9 mouse cellular contexts compared by ENCODE assay signal in the genomic region with DNA sequence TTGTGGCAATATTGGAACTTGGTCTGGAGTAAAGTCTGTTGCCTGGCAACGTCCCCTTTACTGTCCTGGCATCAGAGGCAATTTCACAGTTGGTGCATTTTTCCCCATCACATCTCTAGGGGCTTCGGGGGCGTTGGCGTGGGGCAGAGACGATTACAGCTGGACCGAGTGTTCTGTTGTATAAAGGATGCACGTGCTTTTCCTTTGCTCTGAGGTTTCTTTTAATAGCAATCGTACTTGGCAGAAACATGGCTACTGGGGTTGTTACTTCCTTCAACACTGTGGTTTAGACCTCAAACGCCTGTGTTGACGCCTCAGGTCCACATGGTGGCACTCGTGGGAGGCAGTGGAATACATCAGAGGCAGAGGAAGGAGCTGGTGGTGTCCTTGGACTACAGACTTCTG. TPM values are rescaled to one million over a fixed set of nuclear protein-coding genes. Genes with fewer than 3 reads are reported as not detected.
DNase-seq lines count a peak whose midpoint lies in the region; ATAC-seq and TF ChIP-seq lines count a peak whose summit lies in the region.
"Had no signal": no experiment of that assay in that cellular context is flagged by ENCODE, and none has a peak within 500 bp of the region (broad histone marks: within the 10 kb centered on the region; RNA-seq: fewer than 3 reads in every experiment).

No protein-coding gene starts in this region.

- H3K4me2 ChIP-seq in CH12.LX (ENCODE audit: insufficient read depth, low read depth, poor library complexity, severe bottlenecking) = peak overlapping the region; percentile 46
- 0 out of 2 replicates have a peak overlapping the region, but pooled peaks have one; percentile 12 for H3K4me2 ChIP-seq in forebrain, embryonic 14.5 days (ENCODE audit: low read length)
- H3K4me2 ChIP-seq in hindbrain, embryonic 11.5 days (replicated peaks; ENCODE audit: low read depth, low read length) = no peak overlapping the region
- H3K4me2 ChIP-seq in lung, embryonic 16.5 days (ENCODE audit: low read depth, low read length) = no peak overlapping the region

- H3K9ac ChIP-seq in CH12.LX (ENCODE audit: insufficient read depth, low read depth) = no peak overlapping the region
- no peak overlapping the region for H3K9ac ChIP-seq in forebrain, embryonic 14.5 days (ENCODE audit: low read length)
- no peak overlapping the region for H3K9ac ChIP-seq in hindbrain, embryonic 11.5 days (ENCODE audit: low read depth, low read length)
- H3K9ac ChIP-seq in lung, embryonic 16.5 days (ENCODE audit: low read length) = no peak overlapping the region

- ATAC-seq in forebrain, embryonic 14.5 days = peak; percentile 85
- ATAC-seq in hindbrain, embryonic 11.5 days (ENCODE audit: low FRiP score) = peak; percentile 64; the same call in 1 of the 2 replicates
- peak; percentile 64 for ATAC-seq in lung, embryonic 16.5 days (ENCODE audit: low read depth)

- no peaks in the 10 kb centered on the region for H3K9me3 ChIP-seq in CH12.LX (replicated peaks; ENCODE audit: low read length)
- no peaks in the 10 kb centered on the region for H3K9me3 ChIP-seq in forebrain, embryonic 14.5 days (replicated peaks; ENCODE audit: control insufficient read depth, low read length)
- H3K9me3 ChIP-seq in hindbrain, embryonic 11.5 days (ENCODE audit: control insufficient read depth, low read length) = no peaks in the 10 kb centered on the region
- H3K9me3 ChIP-seq in lung, embryonic 16.5 days (ENCODE audit: control insufficient read depth, low read length) = no peaks in the 10 kb centered on the region

- in situ Hi-C loops in CH12.LX (cut with MboI; ENCODE audit: low pct_ligation_motif_present, low pct_unique_long_range_greater_than_20kb, low sequenced_read_pairs) = loop anchor here (5.0 kb wide), 1 partner anchor 34 kb away; no protein-coding TSS in a partner anchor

- H3K27me3 ChIP-seq in CH12.LX (replicated peaks) = no peaks in the 10 kb centered on the region
- H3K27me3 ChIP-seq in forebrain, embryonic 14.5 days (replicated peaks; ENCODE audit: control insufficient read depth, insufficient read depth, low read length) = no peaks in the 10 kb centered on the region
- no peaks in the 10 kb centered on the region for H3K27me3 ChIP-seq in hindbrain, embryonic 11.5 days (ENCODE audit: control insufficient read depth, insufficient read depth, low read length)
- H3K27me3 ChIP-seq in lung, embryonic 16.5 days (ENCODE audit: control insufficient read depth, insufficient read depth, low read depth, low read length) = no peaks in the 10 kb centered on the region

- no peaks in the 10 kb centered on the region for H3K79me2 ChIP-seq in CH12.LX (replicated peaks; ENCODE audit: control insufficient read depth, extremely low read depth, insufficient read depth, poor library complexity, severe bottlenecking)

- DNase-seq in CH12.LX (ENCODE audit: extremely low read depth) = peak; percentile 94
- peak; percentile 70 for DNase-seq in forebrain, embryonic 14.5 days (ENCODE audit: low spot score)
- peak; percentile 52 for DNase-seq in hindbrain, embryonic 11.5 days (ENCODE audit: low spot score)
- DNase-seq in layer of hippocampus, adult 9-10 months (ENCODE audit: low spot score) = peak; percentile 41
- DNase-seq in thymus, adult 18-20 months = peak; percentile 46 to 62

- TF ChIP-seq RAD21 in CH12.LX (IDR thresholded peaks at IDR 0.05; ENCODE audit: low read depth, low read length) = peak; percentile 97

- dilution Hi-C loops in CH12.LX (cut with MboI; ENCODE audit: extremely low pct_ligation_motif_present, extremely low pct_unique_long_range_greater_than_20kb, low sequenced_read_pairs) = no loop called here

- 36% methylated on average over 11 of the region's 11 CpGs for WGBS in forebrain, embryonic 14.5 days
- 33% methylated on average over 11 of the region's 11 CpGs for WGBS in hindbrain, embryonic 11.5 days
- WGBS in lung, embryonic 16.5 days = 26% methylated on average over 11 of the region's 11 CpGs
- 4% methylated on average over 11 of the region's 11 CpGs for WGBS in olfactory bulb, adult 2 months

- no peaks in the 10 kb centered on the region for H3K36me3 ChIP-seq in CH12.LX (replicated peaks in 1 of 2; ENCODE audit: control insufficient read depth in 1 of 2, insufficient read depth in 1 of 2, low read length in 1 of 2)
- H3K36me3 ChIP-seq in forebrain, embryonic 14.5 days (ENCODE audit: control insufficient read depth, insufficient read depth, low read length) = no peaks in the 10 kb centered on the region
- no peaks in the 10 kb centered on the region for H3K36me3 ChIP-seq in hindbrain, embryonic 11.5 days (ENCODE audit: control insufficient read depth, insufficient read depth, low read length)
- H3K36me3 ChIP-seq in lung, embryonic 16.5 days (ENCODE audit: control insufficient read depth, insufficient read depth, low read length) = no peaks in the 10 kb centered on the region

- TF ChIP-seq EP300 in CH12.LX (IDR thresholded peaks at IDR 0.05; ENCODE audit: low read length) = no peak

- H3K4me1 ChIP-seq in CH12.LX (ENCODE audit: control insufficient read depth in 1 of 2, insufficient read depth in 2 of 2) = peaks cover 5 to 32% of the 10 kb centered on the region in 2 experiments; a peak in 3 of 4 replicates
- H3K4me1 ChIP-seq in bone marrow macrophage, adult 2 months (ENCODE audit: control insufficient read depth, insufficient read depth, low read length) = peaks cover 13% of the 10 kb centered on the region
- no peaks in the 10 kb centered on the region for H3K4me1 ChIP-seq in forebrain, embryonic 14.5 days (ENCODE audit: control insufficient read depth, insufficient read depth, low read length)
- no peaks in the 10 kb centered on the region for H3K4me1 ChIP-seq in hindbrain, embryonic 11.5 days (replicated peaks; ENCODE audit: control insufficient read depth, insufficient read depth, low read length)
- no peaks in the 10 kb centered on the region for H3K4me1 ChIP-seq in lung, embryonic 16.5 days (replicated peaks; ENCODE audit: control insufficient read depth, insufficient read depth, low read length)
- H3K4me1 ChIP-seq in olfactory bulb, adult 2 months (ENCODE audit: control insufficient read depth, insufficient read depth, low read length) = 0 out of 2 replicates have a peak, but pooled peaks cover 2% of the 10 kb centered on the region

- TF ChIP-seq POLR2A in CH12.LX (IDR thresholded peaks at IDR 0.05; ENCODE audit: low read depth, low read length) = no peak
- TF ChIP-seq POLR2A in bone marrow macrophage, adult 2 months (IDR thresholded peaks at IDR 0.05; ENCODE audit: borderline replicate concordance, low read depth, low read length) = no peak
- no peak for TF ChIP-seq POLR2A in olfactory bulb, adult 2 months (IDR thresholded peaks at IDR 0.05; ENCODE audit: insufficient read depth, low read depth, low read length)

- no peak overlapping the region for H3K27ac ChIP-seq in CH12.LX (ENCODE audit: insufficient read depth, low read depth)
- peak overlapping the region; percentile 52 for H3K27ac ChIP-seq in bone marrow macrophage, adult 2 months (ENCODE audit: insufficient read depth, low read depth, low read length)
- no peak overlapping the region for H3K27ac ChIP-seq in forebrain, embryonic 14.5 days (ENCODE audit: low read depth, low read length)
- H3K27ac ChIP-seq in hindbrain, embryonic 11.5 days (ENCODE audit: low read depth, low read length) = no peak overlapping the region
- H3K27ac ChIP-seq in lung, embryonic 16.5 days (ENCODE audit: low read length) = no peak overlapping the region
- H3K27ac ChIP-seq in olfactory bulb, adult 2 months (ENCODE audit: insufficient read depth, low read depth, low read length) = no peak overlapping the region

- peak; percentile 70 to 96 for TF ChIP-seq CTCF in CH12.LX (conservative IDR thresholded peaks at IDR 0.05 in 1 of 2, IDR thresholded peaks at IDR 0.05 in 1 of 2; ENCODE audit: low read depth in 2 of 2, low read length in 2 of 2)
- peak; percentile 67 for TF ChIP-seq CTCF in bone marrow macrophage, adult 2 months (IDR thresholded peaks at IDR 0.05; ENCODE audit: low read depth, low read length)
- no peak for TF ChIP-seq CTCF in olfactory bulb, adult 2 months (IDR thresholded peaks at IDR 0.05; ENCODE audit: insufficient read depth, low read depth, low read length)

- no peak overlapping the region for H3K4me3 ChIP-seq in CH12.LX (replicated peaks in 1 of 3; ENCODE audit: low read depth in 2 of 3, low read length in 2 of 3, poor library complexity in 1 of 3)
- H3K4me3 ChIP-seq in bone marrow macrophage, adult 2 months (ENCODE audit: insufficient read depth, low read length) = peak overlapping the region; percentile 22; the same call in 1 of the 2 replicates
- H3K4me3 ChIP-seq in forebrain, embryonic 14.5 days (ENCODE audit: low read depth, low read length) = no peak overlapping the region
- no peak overlapping the region for H3K4me3 ChIP-seq in hindbrain, embryonic 11.5 days (ENCODE audit: low read depth, low read length)
- H3K4me3 ChIP-seq in lung, embryonic 16.5 days (ENCODE audit: low read length) = no peak overlapping the region
- peak overlapping the region; percentile 25; the same call in 1 of the 2 replicates for H3K4me3 ChIP-seq in olfactory bulb, adult 2 months (ENCODE audit: insufficient read depth, low read depth, low read length)

RNA-seq across cellular contexts. Expression of a gene that starts 2.1 kb away (rescaled TPM):
- total RNA-seq in CH12.LX (2012; rRNA removed) (2.0 and 2.8 TPM in 2 replicates), CH12.LX (2014; rRNA removed) (0.23 and 0.42 TPM in 2 replicates)
- polyA plus RNA-seq in CH12.LX (2012; ENCODE audit: insufficient read length, low read depth) = 0.46 and 0.61 TPM in 2 replicates
- not detected in 2 replicates for polyA plus RNA-seq in bone marrow macrophage, adult 2 months (2012; ENCODE audit: insufficient read depth, insufficient read length, missing spikeins)
- not detected in 2 replicates for polyA plus RNA-seq in forebrain, embryonic 14.5 days (2014; fragmentation: Nextera tagmentation; extraction: Ambion mirVana)
- polyA plus RNA-seq in hindbrain, embryonic 11.5 days (2014; fragmentation: Nextera tagmentation; extraction: Ambion mirVana) = not detected in 2 replicates
- not detected in 2 replicates for polyA plus RNA-seq in lung, embryonic 16.5 days (2015; fragmentation: Nextera tagmentation; extraction: Ambion mirVana)
- polyA plus RNA-seq in olfactory bulb, adult 2 months (2012; ENCODE audit: insufficient read depth, insufficient read length, low replicate concordance, missing spikeins) = not detected in 2 replicates
- total RNA-seq: gastrocnemius, adult 8-10 months had no signal

RNA-seq across cellular contexts. Expression of a gene that starts 8.8 kb away (rescaled TPM):
- total RNA-seq in CH12.LX (2012; rRNA removed) = 1.7 TPM in 2 replicates
- 11.9 and 12.6 TPM in 2 replicates for total RNA-seq in CH12.LX (2014; rRNA removed)
- 6.5 and 8.0 TPM in 2 replicates for polyA plus RNA-seq in CH12.LX (2012; ENCODE audit: insufficient read length, low read depth)
- polyA plus RNA-seq in bone marrow macrophage, adult 2 months (2012; ENCODE audit: insufficient read depth, insufficient read length, missing spikeins) = 600 and 634 TPM in 2 replicates
- polyA plus RNA-seq in forebrain, embryonic 14.5 days (2014; fragmentation: Nextera tagmentation; extraction: Ambion mirVana) = 0.18 and 0.27 TPM in 2 replicates
- polyA plus RNA-seq in hindbrain, embryonic 11.5 days (2014; fragmentation: Nextera tagmentation; extraction: Ambion mirVana) = 0.25 and 0.36 TPM in 2 replicates
- polyA plus RNA-seq in lung, embryonic 16.5 days (2015; fragmentation: Nextera tagmentation; extraction: Ambion mirVana) = 3.3 and 4.3 TPM in 2 replicates
- polyA plus RNA-seq in olfactory bulb, adult 2 months (2012; ENCODE audit: insufficient read depth, insufficient read length, low replicate concordance, missing spikeins) = not detected in 2 replicates

RNA-seq across cellular contexts. Expression of a gene that starts 52.0 kb away (rescaled TPM):
- total RNA-seq in CH12.LX (2012; rRNA removed) (not detected in 2 replicates), CH12.LX (2014; rRNA removed) (not detected in 2 replicates)
- not detected in 2 replicates for polyA plus RNA-seq in CH12.LX (2012; ENCODE audit: insufficient read length, low read depth)
- polyA plus RNA-seq in bone marrow macrophage, adult 2 months (2012; ENCODE audit: insufficient read depth, insufficient read length, missing spikeins) = not detected in 2 replicates
- polyA plus RNA-seq in forebrain, embryonic 14.5 days (2014; fragmentation: Nextera tagmentation; extraction: Ambion mirVana) = not detected in 2 replicates
- not detected in 2 replicates for polyA plus RNA-seq in hindbrain, embryonic 11.5 days (2014; fragmentation: Nextera tagmentation; extraction: Ambion mirVana)
- 0.36 and 0.50 TPM in 2 replicates for polyA plus RNA-seq in lung, embryonic 16.5 days (2015; fragmentation: Nextera tagmentation; extraction: Ambion mirVana)
- polyA plus RNA-seq in olfactory bulb, adult 2 months (2012; ENCODE audit: insufficient read depth, insufficient read length, low replicate concordance, missing spikeins) = not detected in 2 replicates
- total RNA-seq: gastrocnemius, adult 8-10 months had no signal

RNA-seq across cellular contexts. Expression of a gene that starts 58.4 kb away (rescaled TPM):
- 112 and 132 TPM in 2 replicates for total RNA-seq in CH12.LX (2012; rRNA removed)
- total RNA-seq in CH12.LX (2014; rRNA removed) = 229 and 269 TPM in 2 replicates
- polyA plus RNA-seq in CH12.LX (2012; ENCODE audit: insufficient read length, low read depth) = 71.2 and 71.3 TPM in 2 replicates
- 1.7 and 2.1 TPM in 2 replicates for polyA plus RNA-seq in bone marrow macrophage, adult 2 months (2012; ENCODE audit: insufficient read depth, insufficient read length, missing spikeins)
- polyA plus RNA-seq in forebrain, embryonic 14.5 days (2014; fragmentation: Nextera tagmentation; extraction: Ambion mirVana) = not detected in 2 replicates
- 0.09 TPM in 1 of 2 replicates, not detected in the other for polyA plus RNA-seq in hindbrain, embryonic 11.5 days (2014; fragmentation: Nextera tagmentation; extraction: Ambion mirVana)
- 0.09 and 0.18 TPM in 2 replicates for polyA plus RNA-seq in lung, embryonic 16.5 days (2015; fragmentation: Nextera tagmentation; extraction: Ambion mirVana)
- polyA plus RNA-seq in olfactory bulb, adult 2 months (2012; ENCODE audit: insufficient read depth, insufficient read length, low replicate concordance, missing spikeins) = not detected in 2 replicates
- total RNA-seq: gastrocnemius, adult 8-10 months had no signal

Comparison
In these comparisons a context has a peak if more than half of its experiments do, and no peak if none do; other contexts are left out.
1. DNase-seq: peak in every context shown above with its lines; median percentile 94 in CH12.LX; 70 in forebrain, embryonic 14.5 days; 54 in thymus, adult 18-20 months; 52 in hindbrain, embryonic 11.5 days; 41 in layer of hippocampus, adult 9-10 months.
2. H3K4me2 ChIP-seq: peak in CH12.LX (single experiment) and forebrain, embryonic 14.5 days (single experiment); none in hindbrain, embryonic 11.5 days (single experiment) and lung, embryonic 16.5 days (single experiment).
3. H3K4me3 ChIP-seq: peak in bone marrow macrophage, adult 2 months (single experiment) and olfactory bulb, adult 2 months (single experiment); none in CH12.LX (0 of 3), forebrain, embryonic 14.5 days (single experiment), hindbrain, embryonic 11.5 days (single experiment) and lung, embryonic 16.5 days (single experiment).
4. RNA of a gene that starts 8.8 kb away (polyA plus RNA-seq): 600 to 634 TPM in bone marrow macrophage, adult 2 months; 6.5 to 8.0 TPM in CH12.LX, 3.3 to 4.3 TPM in lung, embryonic 16.5 days, 0.25 to 0.36 TPM in hindbrain, embryonic 11.5 days, 0.18 to 0.27 TPM in forebrain, embryonic 14.5 days and not detected in olfactory bulb, adult 2 months; every median in the first group is over 10 times any median in the second.
5. Peak in every context shown above with its lines, with median percentiles within 50 percentile points of each other: ATAC-seq.